Mouse (Mus musculus): ENCODE data around the gene S100a9. TPM values are rescaled to one million over a fixed set of nuclear protein-coding genes. Genes with fewer than 3 reads are reported as not detected.

Gene S100a9
- polyA plus RNA-seq, 1 experiment from 2014 or later, result 207 TPM

DNA sequence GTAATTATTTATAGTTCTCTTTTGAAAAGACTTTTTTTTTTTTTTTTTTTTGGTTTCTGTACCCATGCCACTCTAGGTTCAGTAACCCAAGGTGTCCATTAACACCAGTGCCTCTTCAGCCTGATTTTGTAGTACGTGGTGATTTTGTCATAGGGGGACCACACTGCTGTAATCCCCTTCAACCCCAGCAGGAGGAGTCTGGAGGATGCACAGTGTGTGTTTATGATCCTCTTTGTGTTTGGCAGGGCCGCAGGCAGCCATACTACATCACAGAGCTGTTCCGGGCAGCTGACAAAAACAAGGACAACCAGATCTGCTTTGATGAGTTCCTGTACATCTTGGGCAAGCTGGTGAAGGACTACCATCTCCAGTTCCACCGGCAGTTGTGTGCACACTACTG, 38.1 kb downstream of the S100a9 start:
- Histone ChIP-seq H3K9ac (replicated peaks; ENCODE audit: low read depth) (no peak overlapping the region), H3K27ac (ENCODE audit: low read length) (no peak overlapping the region), H3K4me1 (ENCODE audit: insufficient read depth, low read depth, low read length) (no peaks in the 10 kb centered on the region), H3K27me3 (replicated peaks; ENCODE audit: insufficient read depth, low read length) (no peaks in the 10 kb centered on the region), H3K36me3 (ENCODE audit: insufficient read depth, low read length) (no peaks in the 10 kb centered on the region), H3K4me2 (replicated peaks; ENCODE audit: low read depth, low read length) (no peak overlapping the region), H3K9me3 (ENCODE audit: low read length) (no peaks in the 10 kb centered on the region), H3K4me3 (ENCODE audit: low read depth, low read length) (no peak overlapping the region)
- TF ChIP-seq EP300 (IDR thresholded peaks at IDR 0.05), result no peak
- peak; percentile 50 for TF ChIP-seq CTCF (IDR thresholded peaks at IDR 0.05)
- WGBS, result 65% methylated on average over 4 of the region's 4 CpGs
- ATAC-seq, result no peak
- no peak for DNase-seq (ENCODE audit: low spot score)

DNA sequence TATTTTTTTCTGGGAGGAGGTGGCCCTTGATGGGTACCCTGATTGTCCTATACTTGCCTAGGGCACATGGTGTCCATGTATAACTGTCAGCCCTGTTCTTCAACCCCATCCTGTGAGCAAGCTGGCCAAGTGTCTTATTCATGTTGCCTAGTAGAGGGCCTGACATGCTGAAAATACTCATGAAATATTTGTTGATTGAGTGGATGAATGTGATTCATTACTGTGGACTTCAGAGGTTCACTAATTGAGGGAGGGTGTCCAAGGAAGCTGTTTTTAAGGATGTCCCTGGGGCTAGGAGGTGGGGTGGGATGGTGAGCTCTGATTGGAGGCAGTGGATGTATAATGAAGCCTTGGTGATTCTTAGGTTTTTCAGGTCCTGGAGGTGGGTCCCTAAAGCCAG, 41.8 kb downstream of the S100a9 start, which contains the start of gene S100a7a:
TSS of gene S100a7a (plus strand) at position 301 of the 400 bp plus-strand sequence.
- H3K4me2 ChIP-seq (replicated peaks; ENCODE audit: low read depth, low read length), result no peak within 1 kb of the TSS
- DNase-seq (ENCODE audit: low spot score) (no peak), ATAC-seq (no peak)
- no peak within 1 kb of the TSS for H3K9ac ChIP-seq (replicated peaks; ENCODE audit: low read depth)
- no peak within 1 kb of the TSS for H3K4me3 ChIP-seq (ENCODE audit: low read depth, low read length)
- TF ChIP-seq EP300 (IDR thresholded peaks at IDR 0.05), result no peak
- no peak for TF ChIP-seq CTCF (IDR thresholded peaks at IDR 0.05)
- H3K36me3 ChIP-seq (ENCODE audit: insufficient read depth, low read length), result no peaks in the 10 kb centered on the region
- no peak within 1 kb of the TSS for H3K27ac ChIP-seq (ENCODE audit: low read length)
- H3K27me3 ChIP-seq (replicated peaks; ENCODE audit: insufficient read depth, low read length), result no peaks in the 10 kb centered on the region
- H3K9me3 ChIP-seq (ENCODE audit: low read length), result no peaks in the 10 kb centered on the region
- no peaks in the 10 kb centered on the region for H3K4me1 ChIP-seq (ENCODE audit: insufficient read depth, low read depth, low read length)

DNA sequence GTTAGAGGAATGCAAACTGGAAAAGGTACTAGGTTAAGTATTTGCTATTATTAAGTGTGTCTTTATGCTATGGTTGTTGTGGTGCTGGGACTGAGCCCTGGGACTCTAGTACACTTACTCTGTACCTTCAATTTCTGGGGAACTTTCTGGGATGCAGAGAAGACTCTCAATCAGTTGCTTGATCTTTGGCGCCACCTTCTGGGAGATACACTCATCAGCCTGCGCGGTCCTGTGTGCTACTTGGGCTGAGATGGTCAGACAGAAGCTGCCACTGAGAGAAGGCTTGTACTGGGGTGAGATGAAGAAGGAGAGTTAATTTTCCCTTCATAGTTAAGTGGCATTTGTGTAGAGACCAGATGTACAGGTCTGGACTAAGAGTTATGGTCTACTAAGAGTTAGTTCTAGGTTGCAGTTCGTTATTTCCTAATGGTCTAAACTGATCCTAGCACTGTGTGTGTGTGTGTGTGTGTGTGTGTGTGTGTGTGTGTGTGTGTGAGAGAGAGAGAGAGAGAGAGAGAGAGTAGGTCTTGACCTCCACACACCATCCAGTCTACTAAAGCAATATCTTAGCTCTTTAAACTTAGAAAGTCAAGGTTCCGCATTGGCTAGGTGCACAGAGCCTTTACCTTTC, 42.5 kb downstream of the S100a9 start:
- Histone ChIP-seq H3K9ac (replicated peaks; ENCODE audit: low read depth) (no peak overlapping the region), H3K4me3 (ENCODE audit: low read depth, low read length) (no peak overlapping the region), H3K36me3 (ENCODE audit: insufficient read depth, low read length) (no peaks in the 10 kb centered on the region), H3K4me2 (replicated peaks; ENCODE audit: low read depth, low read length) (no peak overlapping the region), H3K27me3 (replicated peaks; ENCODE audit: insufficient read depth, low read length) (no peaks in the 10 kb centered on the region), H3K9me3 (ENCODE audit: low read length) (no peaks in the 10 kb centered on the region), H3K27ac (ENCODE audit: low read length) (no peak overlapping the region), H3K4me1 (ENCODE audit: insufficient read depth, low read depth, low read length) (no peaks in the 10 kb centered on the region)
- DNase-seq (ENCODE audit: low spot score), result peak; percentile 86
- peak; percentile 91 for TF ChIP-seq CTCF (IDR thresholded peaks at IDR 0.05)
- no peak for TF ChIP-seq EP300 (IDR thresholded peaks at IDR 0.05)
- peak; percentile 69 for ATAC-seq
- 34% methylated on average over 5 of the region's 5 CpGs for WGBS

DNA sequence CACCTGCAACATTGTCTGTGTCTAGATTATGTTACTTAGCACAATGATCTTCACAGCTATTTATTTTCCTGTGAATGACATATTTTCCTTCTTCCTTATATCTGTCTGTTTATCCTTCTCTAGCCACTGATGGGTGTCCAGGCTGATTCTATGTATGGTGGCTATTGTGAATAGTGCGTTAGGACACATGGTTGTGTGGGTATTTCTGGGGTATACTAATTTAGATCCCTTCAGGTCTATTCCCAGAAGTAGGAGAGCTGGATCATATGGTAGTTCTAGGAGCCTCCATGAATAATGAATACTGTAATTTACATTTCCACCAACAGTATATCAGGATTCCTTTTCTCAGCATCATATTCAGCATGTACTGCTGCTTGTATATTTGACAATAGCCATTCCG, 45.7 kb downstream of the S100a9 start:
- ATAC-seq, result no peak
- H3K4me2 ChIP-seq (replicated peaks; ENCODE audit: low read depth, low read length), result no peak overlapping the region
- no peak overlapping the region for H3K4me3 ChIP-seq (ENCODE audit: low read depth, low read length)
- no peak overlapping the region for H3K9ac ChIP-seq (replicated peaks; ENCODE audit: low read depth)
- H3K27me3 ChIP-seq (replicated peaks; ENCODE audit: insufficient read depth, low read length), result no peaks in the 10 kb centered on the region
- H3K9me3 ChIP-seq (ENCODE audit: low read length), result no peaks in the 10 kb centered on the region
- TF ChIP-seq EP300 (IDR thresholded peaks at IDR 0.05) (no peak), CTCF (IDR thresholded peaks at IDR 0.05) (no peak)
- no peak overlapping the region for H3K27ac ChIP-seq (ENCODE audit: low read length)
- H3K36me3 ChIP-seq (ENCODE audit: insufficient read depth, low read length), result no peaks in the 10 kb centered on the region
- DNase-seq (ENCODE audit: low spot score), result no peak
- WGBS, result 86% methylated on average over 2 of the region's 2 CpGs
- no peaks in the 10 kb centered on the region for H3K4me1 ChIP-seq (ENCODE audit: insufficient read depth, low read depth, low read length)

DNA sequence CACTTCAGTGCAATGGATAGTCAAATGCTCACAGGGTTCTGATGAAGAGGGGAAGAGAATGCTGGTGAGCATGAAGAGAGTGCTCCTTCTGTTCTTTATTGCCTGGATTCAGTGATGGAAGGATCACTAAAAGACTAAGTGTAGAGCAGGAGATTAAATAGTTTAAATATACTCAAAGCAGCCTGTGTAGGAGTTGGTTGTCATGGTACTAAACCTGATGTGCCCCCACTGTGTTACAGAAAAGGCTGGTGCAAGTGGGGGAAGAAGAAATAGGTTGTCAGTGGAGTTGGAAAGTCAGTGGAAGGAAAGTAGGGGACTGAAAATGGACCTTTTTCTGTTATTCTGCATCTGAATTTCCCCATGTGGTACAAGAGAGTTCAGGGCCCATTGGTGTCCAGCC, 46.5 kb downstream of the S100a9 start:
- no peaks in the 10 kb centered on the region for H3K36me3 ChIP-seq (ENCODE audit: insufficient read depth, low read length)
- no peak overlapping the region for H3K4me3 ChIP-seq (ENCODE audit: low read depth, low read length)
- no peak overlapping the region for H3K4me2 ChIP-seq (replicated peaks; ENCODE audit: low read depth, low read length)
- H3K27ac ChIP-seq (ENCODE audit: low read length), result no peak overlapping the region
- TF ChIP-seq CTCF (IDR thresholded peaks at IDR 0.05), result no peak
- TF ChIP-seq EP300 (IDR thresholded peaks at IDR 0.05), result no peak
- no peak for ATAC-seq
- no peak overlapping the region for H3K9ac ChIP-seq (replicated peaks; ENCODE audit: low read depth)
- no peaks in the 10 kb centered on the region for H3K4me1 ChIP-seq (ENCODE audit: insufficient read depth, low read depth, low read length)
- H3K9me3 ChIP-seq (ENCODE audit: low read length), result no peaks in the 10 kb centered on the region
- no peaks in the 10 kb centered on the region for H3K27me3 ChIP-seq (replicated peaks; ENCODE audit: insufficient read depth, low read length)
- DNase-seq (ENCODE audit: low spot score), result no peak

DNA sequence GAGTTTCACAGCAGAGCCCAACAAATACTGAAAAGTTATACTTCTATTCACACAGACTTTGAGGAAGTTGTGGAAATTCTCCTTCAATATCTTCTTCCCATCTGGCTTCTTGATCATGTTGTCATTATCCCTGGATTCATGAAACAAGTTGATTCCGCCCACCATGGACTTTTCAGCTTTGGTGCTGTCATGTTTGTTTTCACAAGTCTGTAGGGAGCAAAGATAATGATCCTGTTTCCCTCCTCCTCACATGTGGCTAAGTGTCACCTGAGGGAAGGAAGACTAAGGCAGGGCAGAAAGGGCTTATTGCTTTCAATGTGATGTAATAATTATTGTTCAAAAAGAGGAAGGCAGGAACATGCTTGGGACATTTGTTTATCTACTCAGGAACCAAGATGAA, 48.2 kb downstream of the S100a9 start:
- DNase-seq (ENCODE audit: low spot score), result no peak
- H3K4me3 ChIP-seq (ENCODE audit: low read depth, low read length), result no peak overlapping the region
- no peaks in the 10 kb centered on the region for H3K9me3 ChIP-seq (ENCODE audit: low read length)
- no peak overlapping the region for H3K27ac ChIP-seq (ENCODE audit: low read length)
- no peak for TF ChIP-seq CTCF (IDR thresholded peaks at IDR 0.05)
- TF ChIP-seq EP300 (IDR thresholded peaks at IDR 0.05), result no peak
- H3K4me1 ChIP-seq (ENCODE audit: insufficient read depth, low read depth, low read length), result no peaks in the 10 kb centered on the region
- H3K9ac ChIP-seq (replicated peaks; ENCODE audit: low read depth), result no peak overlapping the region
- WGBS, result 45% methylated on average over 1 of the region's 1 CpGs
- ATAC-seq, result no peak
- no peak overlapping the region for H3K4me2 ChIP-seq (replicated peaks; ENCODE audit: low read depth, low read length)
- H3K36me3 ChIP-seq (ENCODE audit: insufficient read depth, low read length), result no peaks in the 10 kb centered on the region
- H3K27me3 ChIP-seq (replicated peaks; ENCODE audit: insufficient read depth, low read length), result no peaks in the 10 kb centered on the region

DNA sequence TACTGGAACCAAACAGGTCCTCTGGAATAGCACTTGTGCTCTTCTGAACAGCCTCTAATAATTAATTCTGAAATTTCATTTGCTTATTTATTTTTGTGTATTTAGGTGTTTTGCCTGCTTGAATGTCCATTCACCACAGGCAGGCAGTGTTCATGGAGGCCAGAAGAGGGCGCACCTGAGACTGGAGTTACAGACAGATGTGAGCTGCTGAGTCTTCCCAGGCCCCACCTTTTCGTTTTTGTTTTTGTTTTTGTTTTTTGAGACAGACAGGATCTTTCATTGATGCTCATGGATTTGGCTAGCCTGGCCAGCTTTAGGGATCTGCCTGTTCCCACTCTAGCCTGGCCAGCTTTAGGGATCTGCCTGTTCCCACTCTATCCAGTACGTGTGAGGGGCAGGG, 51.3 kb downstream of the S100a9 start:
- no peak for ATAC-seq
- Histone ChIP-seq H3K9ac (replicated peaks; ENCODE audit: low read depth) (no peak overlapping the region), H3K27ac (ENCODE audit: low read length) (no peak overlapping the region), H3K27me3 (replicated peaks; ENCODE audit: insufficient read depth, low read length) (no peaks in the 10 kb centered on the region), H3K36me3 (ENCODE audit: insufficient read depth, low read length) (no peaks in the 10 kb centered on the region), H3K4me1 (ENCODE audit: insufficient read depth, low read depth, low read length) (no peaks in the 10 kb centered on the region), H3K4me2 (replicated peaks; ENCODE audit: low read depth, low read length) (no peak overlapping the region), H3K9me3 (ENCODE audit: low read length) (no peaks in the 10 kb centered on the region), H3K4me3 (ENCODE audit: low read depth, low read length) (no peak overlapping the region)
- 40% methylated on average over 3 of the region's 3 CpGs for WGBS
- peak; percentile 45 for DNase-seq (ENCODE audit: low spot score)
- TF ChIP-seq CTCF (IDR thresholded peaks at IDR 0.05) (peak; percentile 75), EP300 (IDR thresholded peaks at IDR 0.05) (no peak)

Other genes starting within 250 kb of the S100a9 start
- 30.0 and 35.8 TPM in 2 replicates for gene Npr1, start 229.9 kb downstream of the S100a9 start, polyA plus RNA-seq (2015; fragmentation: Nextera tagmentation; extraction: Ambion mirVana)
- gene Ilf2, start 219.6 kb downstream of the S100a9 start, polyA plus RNA-seq (2015; fragmentation: Nextera tagmentation; extraction: Ambion mirVana), result 58.4 and 65.8 TPM in 2 replicates
- gene Snapin, start 204.7 kb downstream of the S100a9 start, polyA plus RNA-seq (2015; fragmentation: Nextera tagmentation; extraction: Ambion mirVana), result 97.9 and 101 TPM in 2 replicates
- 85.8 and 87.8 TPM in 2 replicates for gene Chtop, start 186.2 kb downstream of the S100a9 start, polyA plus RNA-seq (2015; fragmentation: Nextera tagmentation; extraction: Ambion mirVana)
- 289 and 309 TPM in 2 replicates for gene S100a1, start 181.3 kb downstream of the S100a9 start, polyA plus RNA-seq (2015; fragmentation: Nextera tagmentation; extraction: Ambion mirVana)
- 159 and 167 TPM in 2 replicates for gene S100a13, start 181.3 kb downstream of the S100a9 start, polyA plus RNA-seq (2015; fragmentation: Nextera tagmentation; extraction: Ambion mirVana)
- 77.5 and 100 TPM in 2 replicates for gene S100a14, start 168.9 kb downstream of the S100a9 start, polyA plus RNA-seq (2015; fragmentation: Nextera tagmentation; extraction: Ambion mirVana)
- 368 and 387 TPM in 2 replicates for gene S100a16, start 158.5 kb downstream of the S100a9 start, polyA plus RNA-seq (2015; fragmentation: Nextera tagmentation; extraction: Ambion mirVana)
- gene S100a3, start 135.1 kb downstream of the S100a9 start, polyA plus RNA-seq (2015; fragmentation: Nextera tagmentation; extraction: Ambion mirVana), result 1.1 and 2.1 TPM in 2 replicates
- 0.66 TPM in 1 of 2 replicates, not detected in the other for gene S100a2, start 105.5 kb downstream of the S100a9 start, polyA plus RNA-seq (2015; fragmentation: Nextera tagmentation; extraction: Ambion mirVana)
- not detected in 2 replicates for gene Gm42674, start 93.8 kb downstream of the S100a9 start, polyA plus RNA-seq (2015; fragmentation: Nextera tagmentation; extraction: Ambion mirVana)
- gene S100a4, start 92.0 kb downstream of the S100a9 start, polyA plus RNA-seq (2015; fragmentation: Nextera tagmentation; extraction: Ambion mirVana), result 18.4 and 24.3 TPM in 2 replicates
- not detected in 2 replicates for gene S100a5, start 87.2 kb downstream of the S100a9 start, polyA plus RNA-seq (2015; fragmentation: Nextera tagmentation; extraction: Ambion mirVana)
- 1,618 and 1,721 TPM in 2 replicates for gene S100a6, start 82.8 kb downstream of the S100a9 start, polyA plus RNA-seq (2015; fragmentation: Nextera tagmentation; extraction: Ambion mirVana)
- gene S100a7a, start 41.7 kb downstream of the S100a9 start, polyA plus RNA-seq (2015; fragmentation: Nextera tagmentation; extraction: Ambion mirVana), result 0.08 and 0.27 TPM in 2 replicates
- 332 and 333 TPM in 2 replicates for gene S100a8, start 26.7 kb downstream of the S100a9 start, polyA plus RNA-seq (2015; fragmentation: Nextera tagmentation; extraction: Ambion mirVana)
- gene Pglyrp4, start 31.2 kb upstream of the S100a9 start, polyA plus RNA-seq (2015; fragmentation: Nextera tagmentation; extraction: Ambion mirVana), result not detected in 2 replicates
- gene Gm5849, start 82.2 kb upstream of the S100a9 start, polyA plus RNA-seq (2015; fragmentation: Nextera tagmentation; extraction: Ambion mirVana), result not detected in 2 replicates